Mouse (Mus musculus) ES-Bruce4 (cell line): ENCODE measurements around the gene Tubd1. TPM values are rescaled to one million over a fixed set of nuclear protein-coding genes. Genes with fewer than 3 reads are reported as not detected.

Experiments
- H3K27ac ChIP-seq: 2 replicates; pipeline ENCODE4 v1.5.1; 2012; ENCODE audit warnings: low read length, inconsistent platforms; ENCODE audit not compliant: insufficient read depth
- H3K27me3 ChIP-seq: 2 replicates; pipeline ENCODE4 v1.6.1; 2012; ENCODE audit warnings: mild to moderate bottlenecking, low read length, inconsistent platforms; ENCODE audit not compliant: control insufficient read depth, poor library complexity, insufficient read depth, severe bottlenecking
- H3K36me3 ChIP-seq: 2 replicates; pipeline ENCODE4 v1.6.1; 2012; ENCODE audit warnings: inconsistent platforms, mild to moderate bottlenecking, low read length, moderate library complexity; ENCODE audit not compliant: control insufficient read depth, poor library complexity, insufficient read depth, severe bottlenecking
- H3K4me1 ChIP-seq: one replicate; pipeline ENCODE4 v1.8.1; 2011; ENCODE audit warnings: low read length; ENCODE audit not compliant: control insufficient read depth, insufficient read depth
- H3K4me3 ChIP-seq: 2 replicates; pipeline ENCODE4 v1.5.1; 2011; ENCODE audit warnings: low read depth, mild to moderate bottlenecking, low read length
- H3K9ac ChIP-seq: 2 replicates; pipeline ENCODE4 v1.6.1; 2012; ENCODE audit warnings: low read depth, mild to moderate bottlenecking, inconsistent platforms; ENCODE audit not compliant: poor library complexity, severe bottlenecking
- H3K9me3 ChIP-seq: replicated peaks from 2 replicates; pipeline ENCODE4 v1.6.1; 2012; ENCODE audit warnings: mild to moderate bottlenecking, low read length, inconsistent platforms; ENCODE audit not compliant: control insufficient read depth, poor library complexity, insufficient read depth, severe bottlenecking
- CTCF ChIP-seq: IDR thresholded peaks from one replicate; pipeline ENCODE4 v1.8.1; 2011; ENCODE audit warnings: low read depth, low read length
- EP300 ChIP-seq: IDR thresholded peaks from 2 replicates; pipeline ENCODE4 v1.6.1; 2011; ENCODE audit warnings: low read depth, low read length; ENCODE audit not compliant: insufficient read depth
- POLR2A ChIP-seq: IDR thresholded peaks from one replicate; pipeline ENCODE4 v1.8.1; 2011; ENCODE audit warnings: low read length; ENCODE audit not compliant: insufficient read depth
- polyA plus RNA-seq: library from polyadenylated mRNA; stranded (reverse); fragments of >200 nt; gene quantifications from 2 replicates; pipeline ENCODE4 v1.2.4, GENCODE M21; 2011; ENCODE audit warnings: low read depth; ENCODE audit not compliant: missing spikeins, insufficient read depth, insufficient read length

Gene Tubd1
- polyA plus RNA-seq, 1 experiment, result 9.7 TPM

DNA sequence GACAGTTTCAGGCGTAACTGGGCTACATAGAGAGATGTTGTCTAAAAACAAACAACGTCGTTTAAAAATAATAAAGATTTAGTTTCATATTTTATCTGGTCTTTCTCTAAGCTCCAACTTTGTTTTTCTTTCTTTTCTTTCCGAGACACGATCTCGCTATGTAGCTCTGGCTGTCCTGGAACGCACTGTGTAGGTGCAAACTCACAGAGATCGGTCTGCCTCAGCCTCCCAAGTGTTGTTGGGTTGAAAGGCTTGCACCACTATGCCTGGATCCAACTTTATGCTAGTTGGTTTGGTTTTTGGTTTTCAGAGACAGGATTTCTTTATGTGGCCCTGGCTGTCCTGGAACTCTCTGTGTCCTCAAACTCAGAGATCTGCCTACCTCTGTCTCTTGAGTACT, 765 bp downstream of the Tubd1 start:
- H3K9ac ChIP-seq, result peak overlapping the region; percentile 92
- no peak overlapping the region for H3K27ac ChIP-seq
- H3K4me3 ChIP-seq, result peak overlapping the region; percentile 55
- H3K27me3 ChIP-seq, result no peaks in the 10 kb centered on the region
- H3K4me1 ChIP-seq, result no peaks in the 10 kb centered on the region
- no peaks in the 10 kb centered on the region for H3K9me3 ChIP-seq
- H3K36me3 ChIP-seq, result peaks cover 4% of the 10 kb centered on the region; the same call in 1 of the 2 replicates
- TF ChIP-seq POLR2A, result no peak
- TF ChIP-seq CTCF, result no peak
- no peak for TF ChIP-seq EP300

GRCm38 (mm10) chr11:86547412-86547811, 2.6 kb downstream of the Tubd1 start:
- Histone ChIP-seq H3K27me3 (no peaks in the 10 kb centered on the region), H3K4me1 (no peaks in the 10 kb centered on the region), H3K36me3 (peaks cover 2% of the 10 kb centered on the region; the same call in 1 of the 2 replicates), H3K4me3 (no peak overlapping the region), H3K9ac (no peak overlapping the region), H3K9me3 (no peaks in the 10 kb centered on the region), H3K27ac (no peak overlapping the region)
- TF ChIP-seq POLR2A (no peak), CTCF (no peak), EP300 (no peak)

DNA sequence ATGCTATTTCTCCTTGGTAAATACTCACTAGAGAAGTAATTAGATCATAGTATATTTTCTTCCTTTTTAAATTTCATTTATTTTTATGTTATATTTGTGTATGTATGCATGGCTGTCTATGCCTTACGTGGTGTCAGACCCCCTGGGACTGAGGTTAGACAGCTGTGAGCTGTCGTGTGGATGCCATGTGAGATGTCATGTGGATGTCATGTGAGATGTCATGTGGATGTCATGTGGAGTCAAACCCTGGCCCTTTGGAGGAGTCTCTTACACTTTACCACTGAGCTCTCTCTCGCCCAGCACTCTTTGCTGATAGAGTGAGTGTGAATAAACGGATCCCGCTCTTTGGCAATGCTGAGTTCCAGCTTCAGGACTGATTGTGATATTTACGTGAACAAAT, 8.7 kb downstream of the Tubd1 start:
- Histone ChIP-seq H3K36me3 (peaks cover 5% of the 10 kb centered on the region; the same call in 1 of the 2 replicates), H3K27me3 (no peaks in the 10 kb centered on the region), H3K4me1 (no peaks in the 10 kb centered on the region), H3K9me3 (no peaks in the 10 kb centered on the region), H3K4me3 (no peak overlapping the region), H3K27ac (no peak overlapping the region), H3K9ac (no peak overlapping the region)
- TF ChIP-seq CTCF (no peak), EP300 (no peak), POLR2A (no peak)

DNA sequence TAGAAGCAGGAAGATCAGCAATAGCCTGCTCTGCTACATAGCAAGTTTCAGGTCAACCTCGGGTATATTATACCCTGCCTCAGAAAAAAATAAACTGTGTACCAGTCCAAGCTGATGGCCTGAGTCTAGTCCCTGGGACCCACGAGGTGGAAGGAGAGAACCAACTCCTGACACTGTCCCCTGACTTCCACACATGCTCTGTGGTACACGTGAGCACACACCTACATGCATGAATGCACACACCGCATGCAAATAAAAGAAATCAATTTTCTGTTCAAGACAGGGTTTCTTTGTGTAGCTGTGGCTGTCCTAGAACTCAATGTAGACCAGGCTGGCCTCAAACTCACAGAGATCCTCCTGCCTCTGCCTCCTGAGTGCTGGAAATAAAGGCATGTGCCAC, 13.5 kb downstream of the Tubd1 start:
- H3K4me3 ChIP-seq, result no peak overlapping the region
- no peaks in the 10 kb centered on the region for H3K4me1 ChIP-seq
- no peaks in the 10 kb centered on the region for H3K27me3 ChIP-seq
- H3K27ac ChIP-seq, result no peak overlapping the region
- TF ChIP-seq POLR2A (no peak), EP300 (no peak), CTCF (no peak)
- H3K9me3 ChIP-seq, result no peaks in the 10 kb centered on the region
- H3K36me3 ChIP-seq, result peaks cover 2% of the 10 kb centered on the region; the same call in 1 of the 2 replicates
- no peak overlapping the region for H3K9ac ChIP-seq

GRCm38 (mm10) chr11:86568425-86568824, 23.6 kb downstream of the Tubd1 start:
- Histone ChIP-seq H3K4me3 (no peak overlapping the region), H3K36me3 (no peaks in the 10 kb centered on the region), H3K9me3 (no peaks in the 10 kb centered on the region), H3K9ac (no peak overlapping the region), H3K27ac (no peak overlapping the region), H3K27me3 (no peaks in the 10 kb centered on the region), H3K4me1 (no peaks in the 10 kb centered on the region)
- TF ChIP-seq EP300 (no peak), POLR2A (no peak), CTCF (no peak)

GRCm38 (mm10) chr11:86570261-86570746, 25.5 kb downstream of the Tubd1 start:
- Histone ChIP-seq H3K4me3 (no peak overlapping the region), H3K36me3 (no peaks in the 10 kb centered on the region)

More at GRCm38 (mm10) chr11:86570261-86570746, 25.5 kb downstream of the Tubd1 start:
- H3K27me3 ChIP-seq, result no peaks in the 10 kb centered on the region
- H3K4me1 ChIP-seq, result peaks cover 1% of the 10 kb centered on the region
- no peaks in the 10 kb centered on the region for H3K9me3 ChIP-seq
- H3K9ac ChIP-seq, result no peak overlapping the region
- TF ChIP-seq POLR2A (no peak), CTCF (no peak), EP300 (no peak)
- no peak overlapping the region for H3K27ac ChIP-seq
